Mouse (Mus musculus) kidney, embryonic 15.5 days (tissue): ENCODE measurements around the gene Fthl17d. TPM values are rescaled to one million over a fixed set of nuclear protein-coding genes. Genes with fewer than 3 reads are reported as not detected.
"Not testable (repeated sequence)": the region's sequence is repeated elsewhere in the genome, so short reads cannot be mapped to it uniquely, and the experiment has no call there.

Source experiments
- ATAC-seq: fragments of 200-750 bp; cut with Nextera tagmentation; replicated peaks from 2 replicates; pipeline ENCODE4 v1.8.0; 2017; ENCODE audit warnings: moderate TSS enrichment; ENCODE audit not compliant: low FRiP score
- H3K27ac ChIP-seq: fragments of 300-500 bp; sonication (generic); 2 replicates; pipeline ENCODE4 v1.5.1; 2015; ENCODE audit warnings: mild to moderate bottlenecking, inconsistent platforms
- H3K27me3 ChIP-seq: fragments of 300-500 bp; sonication (generic); 2 replicates; pipeline ENCODE4 v1.6.1; 2015; ENCODE audit warnings: inconsistent platforms
- H3K36me3 ChIP-seq: fragments of 300-500 bp; sonication (generic); 2 replicates; pipeline ENCODE4 v1.6.1; 2015; ENCODE audit warnings: inconsistent platforms
- H3K4me1 ChIP-seq: fragments of 300-500 bp; sonication (generic); 2 replicates; pipeline ENCODE4 v1.6.1; 2015; ENCODE audit warnings: inconsistent platforms
- H3K4me2 ChIP-seq: fragments of 300-500 bp; sonication (generic); 2 replicates; pipeline ENCODE4 v1.6.1; 2015; ENCODE audit warnings: moderate library complexity, mild to moderate bottlenecking, inconsistent platforms
- H3K4me3 ChIP-seq: fragments of 300-500 bp; sonication (generic); replicated peaks from 2 replicates; pipeline ENCODE4 v1.5.1; 2015; ENCODE audit warnings: mild to moderate bottlenecking, inconsistent platforms
- H3K9ac ChIP-seq: fragments of 300-500 bp; sonication (generic); 2 replicates; pipeline ENCODE4 v1.6.1; 2015; ENCODE audit warnings: mild to moderate bottlenecking, inconsistent platforms
- H3K9me3 ChIP-seq: fragments of 300-500 bp; sonication (generic); replicated peaks from 2 replicates; pipeline ENCODE4 v1.6.1; 2016; ENCODE audit warnings: inconsistent platforms
- WGBS: fragments of 180-500 bp; shearing (Covaris S2); methylation state at CpG from one replicate; pipeline ENCODE4 v1.1.7; 2015; ENCODE audit warnings: mixed read lengths; 5-methylcytosine and 5-hydroxymethylcytosine counted together
- polyA plus RNA-seq: library from polyadenylated mRNA; unstranded; fragments of >200 nt; fragmentation: Nextera tagmentation; extraction: Ambion mirVana; gene quantifications from 2 replicates; pipeline ENCODE4 v1.2.1, GENCODE M21; 2015

Gene Fthl17d
- not detected in 2 replicates for polyA plus RNA-seq

DNA sequence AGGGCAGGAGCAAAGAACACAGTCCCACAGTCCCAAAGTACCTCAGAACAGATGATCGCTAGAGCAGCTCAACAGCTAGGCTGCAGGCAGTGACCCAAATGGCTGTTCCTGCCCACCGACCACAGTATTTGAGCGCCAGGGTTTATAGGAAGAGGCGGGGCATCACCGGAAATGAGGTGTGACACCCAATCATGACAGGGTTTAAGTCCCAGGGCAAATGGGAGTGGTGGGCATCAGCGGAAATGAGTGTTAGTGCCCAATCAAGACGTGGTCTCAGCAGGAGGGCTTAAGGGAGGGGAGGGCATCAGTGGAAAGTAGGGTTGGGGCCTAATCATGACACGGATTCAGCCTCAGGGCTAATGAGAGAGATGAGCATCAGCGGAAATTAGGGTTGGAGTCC, at the start of gene Fthl17d:
TSS of gene Fthl17d (minus strand) at position 101 of the 400 bp plus-strand sequence.
- H3K27ac ChIP-seq, H3K9me3 ChIP-seq, H3K27me3 ChIP-seq, H3K9ac ChIP-seq, H3K4me1 ChIP-seq, H3K4me3 ChIP-seq, H3K4me2 ChIP-seq, H3K36me3 ChIP-seq, ATAC-seq: not testable (repeated sequence)
- no CpG with 5 or more reads among the region's 9 CpGs for WGBS

DNA sequence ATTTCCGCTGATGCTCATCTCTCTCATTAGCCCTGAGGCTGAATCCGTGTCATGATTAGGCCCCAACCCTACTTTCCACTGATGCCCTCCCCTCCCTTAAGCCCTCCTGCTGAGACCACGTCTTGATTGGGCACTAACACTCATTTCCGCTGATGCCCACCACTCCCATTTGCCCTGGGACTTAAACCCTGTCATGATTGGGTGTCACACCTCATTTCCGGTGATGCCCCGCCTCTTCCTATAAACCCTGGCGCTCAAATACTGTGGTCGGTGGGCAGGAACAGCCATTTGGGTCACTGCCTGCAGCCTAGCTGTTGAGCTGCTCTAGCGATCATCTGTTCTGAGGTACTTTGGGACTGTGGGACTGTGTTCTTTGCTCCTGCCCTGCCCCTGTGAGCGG, 46.6 kb upstream of the Fthl17d start, which contains the start of gene Fthl17e:
TSS of gene Fthl17e (plus strand) at position 301 of the 400 bp plus-strand sequence.
- 100% methylated on average over 1 of the region's 10 CpGs for WGBS
- H3K27ac ChIP-seq, H3K36me3 ChIP-seq, H3K9me3 ChIP-seq, H3K4me3 ChIP-seq, H3K4me1 ChIP-seq, ATAC-seq, H3K9ac ChIP-seq, H3K4me2 ChIP-seq, H3K27me3 ChIP-seq: not testable (repeated sequence)

DNA sequence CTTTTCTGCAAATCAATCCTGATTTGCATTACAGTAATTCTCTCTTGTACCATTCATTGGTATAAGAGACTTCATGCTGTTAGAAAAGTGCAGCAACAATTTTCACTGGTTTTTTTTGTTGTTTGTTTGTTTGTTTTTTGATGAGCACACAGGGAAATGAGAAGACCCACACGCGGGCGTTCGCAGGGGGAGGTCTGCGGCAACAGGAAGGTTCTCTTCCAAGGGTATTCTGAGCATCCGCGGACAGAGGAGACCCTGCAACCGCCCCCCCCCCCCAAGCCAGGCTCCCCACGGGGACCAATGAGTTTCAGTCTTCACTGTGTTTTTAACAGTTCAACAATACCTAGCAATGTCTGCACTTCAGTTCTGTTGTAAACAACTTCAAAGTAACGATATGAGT, 32.9 kb upstream of the Fthl17d start:
- Histone ChIP-seq H3K4me1 (no peaks in the 10 kb centered on the region), H3K36me3 (no peaks in the 10 kb centered on the region), H3K4me2 (no peak overlapping the region), H3K27me3 (no peaks in the 10 kb centered on the region), H3K9me3 (no peaks in the 10 kb centered on the region), H3K27ac (no peak overlapping the region), H3K9ac (no peak overlapping the region), H3K4me3 (no peak overlapping the region)
- WGBS, result 67% methylated on average over 9 of the region's 10 CpGs
- ATAC-seq, result no peak

DNA sequence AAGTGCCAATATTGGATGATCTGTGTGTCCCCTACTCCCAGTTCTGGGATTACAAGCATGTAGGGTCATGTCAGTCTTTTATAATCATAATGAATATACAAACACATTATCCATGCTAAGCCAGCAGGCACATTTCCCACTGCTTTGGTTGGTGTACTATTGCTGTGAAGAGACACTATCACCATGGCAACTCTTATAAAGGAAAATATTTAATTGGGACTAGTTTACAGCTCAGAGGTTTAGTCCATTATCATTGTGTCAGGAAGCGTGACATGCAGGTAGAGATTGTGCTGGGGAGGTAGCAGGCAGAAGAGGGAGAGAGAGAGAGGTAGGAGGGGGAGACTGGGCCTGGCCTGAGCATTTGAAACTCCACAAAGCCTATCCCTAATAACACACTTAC, 29.5 kb upstream of the Fthl17d start:
- Histone ChIP-seq H3K4me1 (no peaks in the 10 kb centered on the region), H3K9ac (no peak overlapping the region), H3K4me2 (no peak overlapping the region), H3K27ac (no peak overlapping the region), H3K27me3 (no peaks in the 10 kb centered on the region), H3K36me3 (no peaks in the 10 kb centered on the region), H3K4me3 (no peak overlapping the region), H3K9me3 (no peaks in the 10 kb centered on the region)
- 84% methylated on average over 1 of the region's 1 CpGs for WGBS
- ATAC-seq, result no peak

DNA sequence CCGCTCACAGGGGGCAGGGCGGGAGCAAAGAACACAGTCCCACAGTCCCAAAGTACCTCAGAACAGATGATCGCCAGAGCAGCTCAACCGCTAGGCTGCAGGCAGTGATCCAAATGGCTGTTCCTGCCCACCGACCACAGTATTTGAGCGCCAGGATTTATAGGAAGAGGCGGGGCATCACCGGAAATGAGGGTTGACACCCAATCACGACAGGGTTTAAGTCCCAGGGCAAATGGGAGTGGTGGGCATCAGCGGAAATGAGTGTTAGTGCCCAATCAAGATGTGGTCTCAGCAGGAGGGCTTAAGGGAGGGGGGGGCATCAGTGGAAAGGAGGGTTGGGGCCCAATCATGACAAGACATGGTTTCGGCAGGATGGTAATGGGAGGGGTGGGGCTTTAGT, 10.1 kb downstream of the Fthl17d start, which contains the start of gene Fthl17c:
TSS of gene Fthl17c (minus strand) at position 101 of the 400 bp plus-strand sequence.
- H3K36me3 ChIP-seq, H3K27me3 ChIP-seq, H3K9ac ChIP-seq, ATAC-seq, H3K4me1 ChIP-seq, H3K27ac ChIP-seq, H3K4me2 ChIP-seq, H3K9me3 ChIP-seq, H3K4me3 ChIP-seq: not testable (repeated sequence)
- no CpG with 5 or more reads among the region's 11 CpGs for WGBS

DNA sequence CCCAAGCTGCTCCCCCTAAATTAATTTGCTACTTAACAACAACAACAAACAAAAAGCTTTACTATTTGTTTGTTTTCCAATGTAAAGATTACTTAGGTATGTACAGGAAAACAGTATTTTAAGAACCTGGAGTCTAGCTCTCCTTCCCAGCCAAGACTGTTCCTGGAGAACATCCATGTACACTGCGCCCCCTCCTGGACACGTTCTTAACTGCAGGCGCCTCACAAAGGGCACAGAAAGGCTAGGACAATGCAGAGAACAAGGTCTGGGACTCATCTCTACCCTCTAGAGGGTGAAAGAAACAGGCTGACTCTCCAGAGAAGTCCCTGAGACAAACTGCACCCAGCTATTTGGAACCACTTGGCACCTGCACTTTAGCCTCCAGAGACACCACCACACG, 21.9 kb downstream of the Fthl17d start:
- H3K4me2 ChIP-seq, ATAC-seq, H3K27me3 ChIP-seq, H3K4me3 ChIP-seq, H3K9me3 ChIP-seq, H3K27ac ChIP-seq, H3K9ac ChIP-seq, H3K36me3 ChIP-seq, H3K4me1 ChIP-seq: not testable (repeated sequence)
- WGBS, result 50% methylated on average over 4 of the region's 4 CpGs

DNA sequence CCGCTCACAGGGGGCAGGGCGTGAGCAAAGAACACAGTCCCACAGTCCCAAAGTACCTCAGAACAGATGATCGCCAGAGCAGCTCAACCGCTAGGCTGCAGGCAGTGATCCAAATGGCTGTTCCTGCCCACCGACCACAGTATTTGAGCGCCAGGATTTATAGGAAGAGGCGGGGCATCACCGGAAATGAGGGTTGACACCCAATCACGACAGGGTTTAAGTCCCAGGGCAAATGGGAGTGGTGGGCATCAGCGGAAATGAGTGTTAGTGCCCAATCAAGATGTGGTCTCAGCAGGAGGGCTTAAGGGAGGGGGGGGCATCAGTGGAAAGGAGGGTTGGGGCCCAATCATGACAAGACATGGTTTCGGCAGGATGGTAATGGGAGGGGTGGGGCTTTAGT, 23.7 kb downstream of the Fthl17d start, which contains the start of gene Fthl17b:
TSS of gene Fthl17b (minus strand) at position 101 of the 400 bp plus-strand sequence.
- 92% methylated on average over 4 of the region's 11 CpGs for WGBS
- H3K9ac ChIP-seq, ATAC-seq, H3K27ac ChIP-seq, H3K4me2 ChIP-seq, H3K36me3 ChIP-seq, H3K4me3 ChIP-seq, H3K9me3 ChIP-seq, H3K27me3 ChIP-seq, H3K4me1 ChIP-seq: not testable (repeated sequence)

DNA sequence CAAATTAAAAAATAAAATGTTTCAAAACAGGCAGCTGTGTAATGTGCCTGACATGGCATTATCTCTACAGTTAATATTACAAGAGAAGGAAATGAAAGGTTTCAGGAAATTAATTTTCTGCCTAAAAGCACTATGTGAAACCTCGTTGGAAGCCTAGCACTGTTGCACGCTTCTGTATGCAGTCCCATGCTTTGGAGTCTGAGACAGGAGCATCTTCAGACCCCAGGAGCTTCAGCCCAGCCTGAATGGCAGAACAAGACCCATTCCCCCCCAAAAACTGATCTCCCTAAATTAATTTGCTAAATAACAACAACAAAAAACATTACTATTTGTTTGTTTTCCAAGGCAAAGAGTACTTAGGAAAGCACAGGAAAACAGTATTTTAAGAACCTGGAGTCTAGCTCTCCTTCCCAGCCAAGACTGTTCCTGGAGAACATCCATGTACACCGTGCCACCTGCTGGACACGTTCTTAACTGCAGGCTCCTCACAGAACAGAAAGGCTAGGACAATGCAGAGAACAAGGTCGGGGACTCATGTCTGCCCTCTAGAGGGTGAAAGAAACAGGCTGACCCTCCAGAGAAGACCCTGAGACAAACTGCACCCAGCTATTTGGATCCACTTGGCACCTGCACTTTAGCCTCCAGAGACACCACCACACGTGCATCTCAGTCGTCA, 38.3 kb downstream of the Fthl17d start:
- not testable (repeated sequence) for H3K9me3 ChIP-seq, H3K27ac ChIP-seq, H3K4me3 ChIP-seq, H3K4me2 ChIP-seq, H3K9ac ChIP-seq, H3K27me3 ChIP-seq, H3K4me1 ChIP-seq, H3K36me3 ChIP-seq
- ATAC-seq, result peak; percentile 70; the same call in 1 of the 2 replicates
- 15% methylated on average over 7 of the region's 7 CpGs for WGBS

DNA sequence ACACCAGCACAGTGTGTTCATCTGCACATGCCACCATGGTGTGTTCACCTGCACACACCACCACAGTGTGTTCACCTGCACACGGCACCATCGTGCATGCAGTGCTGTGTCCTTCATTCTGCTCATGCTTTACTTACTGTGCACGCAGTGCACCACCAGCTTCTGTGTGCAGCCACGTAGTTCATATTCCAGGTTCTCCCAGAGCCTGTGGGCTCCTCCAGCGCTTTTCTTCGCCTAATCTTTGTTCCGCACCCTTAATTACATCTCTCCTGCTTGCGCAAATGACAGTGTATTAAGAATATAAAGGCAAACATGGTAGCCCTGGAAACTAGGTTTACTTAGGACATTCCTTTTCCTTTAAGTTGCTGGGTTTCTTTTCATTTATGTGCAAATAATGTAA, 42.5 kb downstream of the Fthl17d start:
- ATAC-seq, result no peak
- no peaks in the 10 kb centered on the region for H3K27me3 ChIP-seq
- H3K9me3 ChIP-seq, result no peaks in the 10 kb centered on the region
- WGBS, result 83% methylated on average over 8 of the region's 8 CpGs
- H3K36me3 ChIP-seq, result no peaks in the 10 kb centered on the region
- no peak overlapping the region for H3K4me2 ChIP-seq
- no peak overlapping the region for H3K9ac ChIP-seq
- no peak overlapping the region for H3K27ac ChIP-seq
- no peak overlapping the region for H3K4me3 ChIP-seq
- H3K4me1 ChIP-seq, result no peaks in the 10 kb centered on the region

Other genes with a start within 250 kb of the Fthl17d start
- gene Ssx9, start 238.3 kb downstream of the Fthl17d start, polyA plus RNA-seq, result not detected in 2 replicates
- gene Ssxb5, start 183.1 kb downstream of the Fthl17d start, polyA plus RNA-seq, result not detected in 2 replicates
- gene Gm6592, start 142.8 kb downstream of the Fthl17d start, polyA plus RNA-seq, result not detected in 2 replicates
- gene Gm5751, start 112.5 kb downstream of the Fthl17d start, polyA plus RNA-seq, result not detected in 2 replicates
- 3.6 and 3.7 TPM in 2 replicates for gene B630019K06Rik, start 94.4 kb downstream of the Fthl17d start, polyA plus RNA-seq
- not detected in 2 replicates for gene Fthl17b, start 23.8 kb downstream of the Fthl17d start, polyA plus RNA-seq
- not detected in 2 replicates for gene Fthl17c, start 10.2 kb downstream of the Fthl17d start, polyA plus RNA-seq
- not detected in 2 replicates for gene Fthl17e, start 46.7 kb upstream of the Fthl17d start, polyA plus RNA-seq
- gene Fthl17f, start 76.3 kb upstream of the Fthl17d start, polyA plus RNA-seq, result not detected in 2 replicates
- not detected in 2 replicates for gene 4930402K13Rik, start 117.8 kb upstream of the Fthl17d start, polyA plus RNA-seq
- gene Lancl3, start 213.1 kb upstream of the Fthl17d start, polyA plus RNA-seq, result 0.99 and 1.3 TPM in 2 replicates